Mouse (Mus musculus) heart, adult 2 months (tissue): ENCODE measurements around the gene 1700020L24Rik.

Experiments
- CTCF ChIP-seq: fragments of 200-600 bp; IDR thresholded peaks from 2 replicates; pipeline ENCODE4 v1.8.1; 2022; ENCODE audit warnings: antibody characterized with exemption, mild to moderate bottlenecking, moderate library complexity
- EP300 ChIP-seq: fragments of 200-500 bp; IDR thresholded peaks from 2 replicates; pipeline ENCODE4 v1.6.1; 2011; ENCODE audit warnings: low read depth, low read length, control low read depth; ENCODE audit not compliant: insufficient read depth
- POLR2A ChIP-seq: fragments of 200-500 bp; IDR thresholded peaks from 2 replicates; pipeline ENCODE4 v1.6.1; 2011; ENCODE audit warnings: mild to moderate bottlenecking, low read depth, low read length, control low read depth; ENCODE audit not compliant: insufficient read depth

GRCm38 (mm10) chr11:83424681-83425080 lies 12.8 kb upstream of the 1700020L24Rik start:
- peak; percentile 84; the same call in 1 of the 2 replicates for TF ChIP-seq EP300
- TF ChIP-seq POLR2A = no peak
- peak; percentile 96 for TF ChIP-seq CTCF
